Comparison of ENCODE assay signal across 17 mouse cellular contexts in the genomic region with DNA sequence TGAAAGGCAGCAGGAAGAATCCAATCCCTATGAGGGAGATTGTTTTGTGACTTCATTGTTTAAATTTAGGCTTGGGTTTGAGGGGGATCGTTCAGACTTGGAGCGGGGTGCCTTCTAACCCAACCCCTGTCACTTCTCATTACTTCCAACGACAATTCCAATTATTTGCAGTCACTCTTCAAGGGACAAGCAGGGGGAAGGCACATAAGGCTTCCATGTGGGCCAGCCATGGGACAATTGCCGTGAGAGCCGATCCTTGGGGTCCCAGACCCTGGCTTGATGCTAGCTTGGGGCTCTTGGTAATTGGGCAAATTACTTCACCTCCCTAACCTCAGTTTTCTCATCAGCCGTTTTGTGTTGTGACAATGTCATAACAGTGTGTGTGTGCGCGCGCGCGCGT. TPM values are rescaled to one million over a fixed set of nuclear protein-coding genes. Genes with fewer than 3 reads are reported as not detected.
DNase-seq lines count a peak whose midpoint lies in the region; ATAC-seq lines count a peak whose summit lies in the region.
"Had no signal": no experiment of that assay in that cellular context is flagged by ENCODE, and none has a peak within 500 bp of the region (broad histone marks: within the 10 kb centered on the region; RNA-seq: fewer than 3 reads in every experiment).

No protein-coding gene starts in this region.

- no peaks in the 10 kb centered on the region for H3K27me3 ChIP-seq in kidney, embryonic 15.5 days
- H3K27me3 ChIP-seq in forebrain, embryonic 14.5 days (replicated peaks; ENCODE audit: control insufficient read depth, insufficient read depth, low read length): no peaks in the 10 kb centered on the region
- no peaks in the 10 kb centered on the region for H3K27me3 ChIP-seq in hindbrain, embryonic 16.5 days (replicated peaks; ENCODE audit: control insufficient read depth, insufficient read depth, low read length)
- no peaks in the 10 kb centered on the region for H3K27me3 ChIP-seq in neural tube, embryonic 13.5 days

- no peak overlapping the region for H3K9ac ChIP-seq in kidney, embryonic 15.5 days
- H3K9ac ChIP-seq in forebrain, embryonic 14.5 days (ENCODE audit: low read length): no peak overlapping the region
- no peak overlapping the region for H3K9ac ChIP-seq in hindbrain, embryonic 16.5 days (ENCODE audit: low read depth, low read length)
- H3K9ac ChIP-seq in neural tube, embryonic 13.5 days: no peak overlapping the region

- 78% methylated on average over 12 of the region's 12 CpGs for WGBS in kidney, embryonic 15.5 days
- 63% methylated on average over 12 of the region's 12 CpGs for WGBS in forebrain, embryonic 14.5 days
- 71% methylated on average over 12 of the region's 12 CpGs for WGBS in hindbrain, embryonic 16.5 days
- 72% methylated on average over 12 of the region's 12 CpGs for WGBS in neural tube, embryonic 13.5 days

- H3K4me2 ChIP-seq in kidney, embryonic 15.5 days: no peak overlapping the region
- no peak overlapping the region for H3K4me2 ChIP-seq in forebrain, embryonic 14.5 days (ENCODE audit: low read length)
- H3K4me2 ChIP-seq in hindbrain, embryonic 16.5 days (ENCODE audit: low read length): no peak overlapping the region
- no peak overlapping the region for H3K4me2 ChIP-seq in neural tube, embryonic 13.5 days

- DNase-seq in kidney, postnatal 10 days: no peak
- DNase-seq in forebrain, embryonic 14.5 days (ENCODE audit: low spot score): no peak
- no peak for DNase-seq in layer of hippocampus, postnatal 14 days (ENCODE audit: low spot score in 2 of 2)
- DNase-seq in natural killer cell, adult 2 months (ENCODE audit: low spot score in 2 of 2): no peak
- no peak for DNase-seq in c-Kit-positive CD71-positive TER-119-positive erythroid progenitor cells, embryonic 14.5 days (ENCODE audit: low spot score)
- DNase-seq: cerebellum, adult 9-10 months; heart, adult 18-20 months had no signal

- H3K4me1 ChIP-seq in kidney, embryonic 15.5 days: peaks cover 42% of the 10 kb centered on the region
- H3K4me1 ChIP-seq in forebrain, embryonic 14.5 days (ENCODE audit: control insufficient read depth, insufficient read depth, low read length): peaks cover 18% of the 10 kb centered on the region
- H3K4me1 ChIP-seq in hindbrain, embryonic 16.5 days (ENCODE audit: control insufficient read depth, insufficient read depth, low read depth, low read length): peaks cover 17% of the 10 kb centered on the region
- H3K4me1 ChIP-seq in neural tube, embryonic 13.5 days (replicated peaks): peaks cover 39% of the 10 kb centered on the region

- no peaks in the 10 kb centered on the region for H3K9me3 ChIP-seq in kidney, embryonic 15.5 days (replicated peaks)
- H3K9me3 ChIP-seq in forebrain, embryonic 14.5 days (replicated peaks; ENCODE audit: control insufficient read depth, low read length): no peaks in the 10 kb centered on the region
- no peaks in the 10 kb centered on the region for H3K9me3 ChIP-seq in hindbrain, embryonic 16.5 days (ENCODE audit: control insufficient read depth, low read length)
- H3K9me3 ChIP-seq in neural tube, embryonic 13.5 days: no peaks in the 10 kb centered on the region

- H3K4me3 ChIP-seq in kidney, embryonic 15.5 days (replicated peaks): no peak overlapping the region
- H3K4me3 ChIP-seq in forebrain, embryonic 14.5 days (ENCODE audit: low read depth, low read length): no peak overlapping the region
- H3K4me3 ChIP-seq in hindbrain, embryonic 16.5 days (ENCODE audit: low read length): no peak overlapping the region
- H3K4me3 ChIP-seq in neural tube, embryonic 13.5 days: no peak overlapping the region

- H3K36me3 ChIP-seq in kidney, embryonic 15.5 days: no peaks in the 10 kb centered on the region
- H3K36me3 ChIP-seq in forebrain, embryonic 14.5 days (ENCODE audit: control insufficient read depth, insufficient read depth, low read length): no peaks in the 10 kb centered on the region
- no peaks in the 10 kb centered on the region for H3K36me3 ChIP-seq in hindbrain, embryonic 16.5 days (ENCODE audit: control insufficient read depth, insufficient read depth, low read length)
- H3K36me3 ChIP-seq in neural tube, embryonic 13.5 days: peaks cover 16% of the 10 kb centered on the region

- 0 out of 2 replicates have a peak overlapping the region, but pooled peaks have one; percentile 29 for H3K27ac ChIP-seq in kidney, embryonic 15.5 days
- H3K27ac ChIP-seq in forebrain, embryonic 14.5 days (ENCODE audit: low read depth, low read length): peak overlapping the region; percentile 55; the same call in 1 of the 2 replicates
- peak overlapping the region; percentile 48; the same call in 1 of the 2 replicates for H3K27ac ChIP-seq in hindbrain, embryonic 16.5 days (ENCODE audit: low read depth, low read length)
- H3K27ac ChIP-seq in neural tube, embryonic 13.5 days (replicated peaks): peak overlapping the region; percentile 72

- no peak for ATAC-seq in kidney, embryonic 15.5 days (replicated peaks; ENCODE audit: low FRiP score)
- ATAC-seq in forebrain, embryonic 14.5 days: 0 out of 2 replicates have a peak, but pooled peaks have one; percentile 6
- ATAC-seq in hindbrain, embryonic 16.5 days: peak; percentile 22; the same call in 1 of the 2 replicates
- ATAC-seq in neural tube, embryonic 13.5 days (ENCODE audit: low read depth): no peak
- ATAC-seq: lung, postnatal 0 days had no signal

RNA-seq across cellular contexts. Expression of gene Clmp, which starts 8.5 kb away (rescaled TPM):
- polyA plus RNA-seq in kidney, embryonic 15.5 days (2015; fragmentation: Nextera tagmentation; extraction: Ambion mirVana): 26.7 and 29.9 TPM in 2 replicates
- 45.6 and 51.6 TPM in 2 replicates for polyA plus RNA-seq in forebrain, embryonic 14.5 days (2014; fragmentation: Nextera tagmentation; extraction: Ambion mirVana)
- 49.1 and 54.2 TPM in 2 replicates for polyA plus RNA-seq in hindbrain, embryonic 16.5 days (2015; fragmentation: Nextera tagmentation; extraction: Ambion mirVana)
- 51.5 and 52.0 TPM in 2 replicates for polyA plus RNA-seq in neural tube, embryonic 13.5 days (2015; fragmentation: Nextera tagmentation; extraction: Ambion mirVana)
- total RNA-seq in layer of hippocampus, postnatal 14 days (2021): 10 to 100 TPM; 36.1 to 39.2 TPM

RNA-seq across cellular contexts. Expression of gene Gm21915, which starts 23.9 kb away (rescaled TPM):
- polyA plus RNA-seq in kidney, embryonic 15.5 days (2015; fragmentation: Nextera tagmentation; extraction: Ambion mirVana): not detected in 2 replicates
- polyA plus RNA-seq in forebrain, embryonic 14.5 days (2014; fragmentation: Nextera tagmentation; extraction: Ambion mirVana): not detected in 2 replicates
- not detected in 2 replicates for polyA plus RNA-seq in hindbrain, embryonic 16.5 days (2015; fragmentation: Nextera tagmentation; extraction: Ambion mirVana)
- polyA plus RNA-seq in neural tube, embryonic 13.5 days (2015; fragmentation: Nextera tagmentation; extraction: Ambion mirVana): not detected in 2 replicates
- not detected for total RNA-seq in layer of hippocampus, postnatal 14 days (2021)
- total RNA-seq: heart, adult 18-20 months; heart, postnatal 4 days; liver, adult 2 months had no signal
- polyA plus RNA-seq: brain, embryonic 14.5 days; liver, adult 2 months; lung, postnatal 0 days; spleen, adult 2 months; testis, adult 2 months; urinary bladder, adult 2 months had no signal

Comparison
In these comparisons a context has a peak if more than half of its experiments do, and no peak if none do; other contexts are left out.
1. ATAC-seq: peak in forebrain, embryonic 14.5 days (single experiment) and hindbrain, embryonic 16.5 days (single experiment); none in kidney, embryonic 15.5 days (single experiment) and neural tube, embryonic 13.5 days (single experiment).
2. Peak in every context shown above with its lines, with median percentiles within 50 percentile points of each other: H3K27ac ChIP-seq.